Mouse (Mus musculus): ENCODE data around the gene Mettl27. TPM values are rescaled to one million over a fixed set of nuclear protein-coding genes. Genes with fewer than 3 reads are reported as not detected.
A peak's percentile ranks its signal among the peaks of the same experiment; 100 is the strongest.

The Mettl27 gene
- total RNA-seq, 2 experiments from 2014 or later = 4.9 to 6.2 TPM

- no peak for DNase-seq
- intact Hi-C loops (cut with DNase I; ENCODE audit: low total_unique reads) = loop anchor here (10.0 kb wide), 1 partner anchor 260 kb away; no protein-coding TSS in a partner anchor
These were observed 42.8 kb downstream of the Mettl27 start for GRCm38 (mm10) chr5:134974921-134975320.

- intact Hi-C loops (cut with DNase I; ENCODE audit: low total_unique reads) = loop anchor here (10.0 kb wide), 1 partner anchor 261 kb away; no protein-coding TSS in a partner anchor
- no peak for DNase-seq
These were observed 44.0 kb downstream of the Mettl27 start for GRCm38 (mm10) chr5:134976164-134976563.

GRCm38 (mm10) chr5:134976577-134977250, 44.5 kb downstream of the Mettl27 start:
- DNase-seq = no peak

GRCm38 (mm10) chr5:134977837-134978236, 45.7 kb downstream of the Mettl27 start:
- intact Hi-C loops (cut with DNase I; ENCODE audit: low total_unique reads) = loop anchor here (10.0 kb wide), 1 partner anchor 263 kb away; no protein-coding TSS in a partner anchor
- DNase-seq = no peak

More at GRCm38 (mm10) chr5:134976577-134977250, 44.5 kb downstream of the Mettl27 start:
- intact Hi-C loops (cut with DNase I; ENCODE audit: low total_unique reads) = loop anchor here (10.0 kb wide), 1 partner anchor 262 kb away; no protein-coding TSS in a partner anchor

GRCm38 (mm10) chr5:134981149-134981548, 49.0 kb downstream of the Mettl27 start:
- intact Hi-C loops (cut with DNase I; ENCODE audit: low total_unique reads) = no loop called here
- no peak for DNase-seq

- no peak for DNase-seq
- intact Hi-C loops (cut with DNase I; ENCODE audit: low total_unique reads) = no loop called here
These were observed 50.9 kb downstream of the Mettl27 start for GRCm38 (mm10) chr5:134983111-134983510.

- intact Hi-C loops (cut with DNase I; ENCODE audit: low total_unique reads) = no loop called here
- no peak for DNase-seq
These were observed 51.6 kb downstream of the Mettl27 start for GRCm38 (mm10) chr5:134983771-134984170.

- intact Hi-C loops (cut with DNase I; ENCODE audit: low total_unique reads) = no loop called here
- DNase-seq = peak; percentile 40
These were observed 53.6 kb downstream of the Mettl27 start, which contains the start of gene Cldn3 for GRCm38 (mm10) chr5:134985633-134986297. Gene Cldn3, plus strand, starts transcription at chr5:134986214.

- DNase-seq = no peak
- intact Hi-C loops (cut with DNase I; ENCODE audit: low total_unique reads) = no loop called here
These were observed 54.4 kb downstream of the Mettl27 start for GRCm38 (mm10) chr5:134986298-134987268.

- intact Hi-C loops (cut with DNase I; ENCODE audit: low total_unique reads) = no loop called here
- no peak for DNase-seq
These were observed 57.0 kb downstream of the Mettl27 start for GRCm38 (mm10) chr5:134989166-134989565.

GRCm38 (mm10) chr5:134989741-134990140, 57.6 kb downstream of the Mettl27 start:
- intact Hi-C loops (cut with DNase I; ENCODE audit: low total_unique reads) = no loop called here
- no peak for DNase-seq

Other genes with a start within 250 kb of the Mettl27 start
- gene Limk1, start 243.8 kb upstream of the Mettl27 start, total RNA-seq (2021) = 1 to 10 TPM; 5.5 to 7.2 TPM
- 100 to 1,000 TPM; 123 to 198 TPM for gene Eln, start 185.0 kb upstream of the Mettl27 start, total RNA-seq (2021)
- gene Tmem270, start 25.6 kb upstream of the Mettl27 start, total RNA-seq (2021) = not detected
- gene Cldn13, start 16.8 kb upstream of the Mettl27 start, total RNA-seq (2021) = not detected
- not detected for gene Cldn4, start 14.6 kb downstream of the Mettl27 start, total RNA-seq (2021)
- gene Cldn3, start 53.8 kb downstream of the Mettl27 start, total RNA-seq (2021) = under 1 TPM in 1 of 2 experiments, not detected in 1; 0.27 TPM
- 10 to 100 TPM; 64.1 to 69.1 TPM for gene Abhd11, start 76.8 kb downstream of the Mettl27 start, total RNA-seq (2021)
- gene Stx1a, start 91.1 kb downstream of the Mettl27 start, total RNA-seq (2021) = 1 to 10 TPM; 1.4 to 1.5 TPM
- 10 to 100 TPM; 24.0 to 25.8 TPM for gene Dnajc30, start 131.8 kb downstream of the Mettl27 start, total RNA-seq (2021)
- 10 to 100 TPM; 24.7 to 33.0 TPM for gene Bud23, start 132.6 kb downstream of the Mettl27 start, total RNA-seq (2021)
- gene Vps37d, start 145.9 kb downstream of the Mettl27 start, total RNA-seq (2021) = 1 to 10 TPM in 1 of 2 experiments, under 1 TPM in 1; 0.84 to 1.7 TPM
- gene Mlxipl, start 157.5 kb downstream of the Mettl27 start, total RNA-seq (2021) = 10 to 100 TPM; 37.5 to 40.6 TPM
- 10 to 100 TPM; 11.9 to 13.3 TPM for gene Tbl2, start 217.3 kb downstream of the Mettl27 start, total RNA-seq (2021)
- gene Bcl7b, start 235.9 kb downstream of the Mettl27 start, total RNA-seq (2021) = 10 to 100 TPM; 24.7 to 25.3 TPM